Mouse (Mus musculus): ENCODE results near the gene 9130019O22Rik. TPM values are rescaled to one million over a fixed set of nuclear protein-coding genes. Genes with fewer than 3 reads are reported as not detected.

9130019O22Rik gene
- polyA plus RNA-seq, 1 experiment from 2014 or later, result 5.3 TPM

Other genes starting within 250 kb of the 9130019O22Rik start
- gene Spn, start 249.3 kb downstream of the 9130019O22Rik start, polyA plus RNA-seq (2015; fragmentation: Nextera tagmentation; extraction: Ambion mirVana), result 0.08 TPM in 1 of 2 replicates, not detected in the other
- 89.0 and 98.7 TPM in 2 replicates for gene Cd2bp2, start 191.1 kb downstream of the 9130019O22Rik start, polyA plus RNA-seq (2015; fragmentation: Nextera tagmentation; extraction: Ambion mirVana)
- gene Tbc1d10b, start 178.7 kb downstream of the 9130019O22Rik start, polyA plus RNA-seq (2015; fragmentation: Nextera tagmentation; extraction: Ambion mirVana), result 24.9 and 27.3 TPM in 2 replicates
- 9.0 and 9.8 TPM in 2 replicates for gene Mylpf, start 178.3 kb downstream of the 9130019O22Rik start, polyA plus RNA-seq (2015; fragmentation: Nextera tagmentation; extraction: Ambion mirVana)
- 68.9 and 73.1 TPM in 2 replicates for gene Zfp553, start 154.1 kb downstream of the 9130019O22Rik start, polyA plus RNA-seq (2015; fragmentation: Nextera tagmentation; extraction: Ambion mirVana)
- gene Sept1, start 154.0 kb downstream of the 9130019O22Rik start, polyA plus RNA-seq (2015; fragmentation: Nextera tagmentation; extraction: Ambion mirVana), result 31.8 and 33.4 TPM in 2 replicates
- gene Zfp771, start 142.9 kb downstream of the 9130019O22Rik start, polyA plus RNA-seq (2015; fragmentation: Nextera tagmentation; extraction: Ambion mirVana), result 53.9 and 54.2 TPM in 2 replicates
- gene Dctpp1, start 126.5 kb downstream of the 9130019O22Rik start, polyA plus RNA-seq (2015; fragmentation: Nextera tagmentation; extraction: Ambion mirVana), result 224 and 229 TPM in 2 replicates
- 51.1 and 53.2 TPM in 2 replicates for gene Sephs2, start 113.1 kb downstream of the 9130019O22Rik start, polyA plus RNA-seq (2015; fragmentation: Nextera tagmentation; extraction: Ambion mirVana)
- 0.19 and 0.26 TPM in 2 replicates for gene Itgal, start 90.9 kb downstream of the 9130019O22Rik start, polyA plus RNA-seq (2015; fragmentation: Nextera tagmentation; extraction: Ambion mirVana)
- 11.8 and 12.6 TPM in 2 replicates for gene Zfp768, start 41.6 kb downstream of the 9130019O22Rik start, polyA plus RNA-seq (2015; fragmentation: Nextera tagmentation; extraction: Ambion mirVana)
- gene Zfp747, start 11.1 kb downstream of the 9130019O22Rik start, polyA plus RNA-seq (2015; fragmentation: Nextera tagmentation; extraction: Ambion mirVana), result 6.4 and 8.6 TPM in 2 replicates
- gene E430018J23Rik, start 6.5 kb upstream of the 9130019O22Rik start, polyA plus RNA-seq (2015; fragmentation: Nextera tagmentation; extraction: Ambion mirVana), result 6.0 and 7.2 TPM in 2 replicates
- 4.3 and 5.4 TPM in 2 replicates for gene Zfp764, start 19.7 kb upstream of the 9130019O22Rik start, polyA plus RNA-seq (2015; fragmentation: Nextera tagmentation; extraction: Ambion mirVana)
- gene Zfp688, start 34.9 kb upstream of the 9130019O22Rik start, polyA plus RNA-seq (2015; fragmentation: Nextera tagmentation; extraction: Ambion mirVana), result 30.3 and 36.2 TPM in 2 replicates
- gene Zfp689, start 62.0 kb upstream of the 9130019O22Rik start, polyA plus RNA-seq (2015; fragmentation: Nextera tagmentation; extraction: Ambion mirVana), result 16.6 and 17.4 TPM in 2 replicates
- 49.6 and 51.0 TPM in 2 replicates for gene Prr14, start 72.4 kb upstream of the 9130019O22Rik start, polyA plus RNA-seq (2015; fragmentation: Nextera tagmentation; extraction: Ambion mirVana)
- gene Fbrs, start 92.0 kb upstream of the 9130019O22Rik start, polyA plus RNA-seq (2015; fragmentation: Nextera tagmentation; extraction: Ambion mirVana), result 11.2 and 11.9 TPM in 2 replicates
- gene Srcap, start 124.8 kb upstream of the 9130019O22Rik start, polyA plus RNA-seq (2015; fragmentation: Nextera tagmentation; extraction: Ambion mirVana), result 50.3 and 55.2 TPM in 2 replicates
- 19.5 and 21.2 TPM in 2 replicates for gene Gm42715, start 132.4 kb upstream of the 9130019O22Rik start, polyA plus RNA-seq (2015; fragmentation: Nextera tagmentation; extraction: Ambion mirVana)
- 5.0 and 5.7 TPM in 2 replicates for gene Tmem265, start 174.2 kb upstream of the 9130019O22Rik start, polyA plus RNA-seq (2015; fragmentation: Nextera tagmentation; extraction: Ambion mirVana)
- 58.6 and 63.4 TPM in 2 replicates for gene Phkg2, start 186.2 kb upstream of the 9130019O22Rik start, polyA plus RNA-seq (2015; fragmentation: Nextera tagmentation; extraction: Ambion mirVana)
- gene Ccdc189, start 201.4 kb upstream of the 9130019O22Rik start, polyA plus RNA-seq (2015; fragmentation: Nextera tagmentation; extraction: Ambion mirVana), result 13.8 and 15.6 TPM in 2 replicates
- gene Rnf40, start 201.6 kb upstream of the 9130019O22Rik start, polyA plus RNA-seq (2015; fragmentation: Nextera tagmentation; extraction: Ambion mirVana), result 43.1 and 51.9 TPM in 2 replicates
- 18.6 and 22.0 TPM in 2 replicates for gene Zfp629, start 228.6 kb upstream of the 9130019O22Rik start, polyA plus RNA-seq (2015; fragmentation: Nextera tagmentation; extraction: Ambion mirVana)

Measured in forebrain, embryonic 13.5 days (tissue).